13 mouse cellular contexts compared by ENCODE assay signal in genomic region chr4:83925118-83925842, GRCm38 (mm10).
DNase-seq lines count a peak whose midpoint lies in the region; ATAC-seq and TF ChIP-seq lines count a peak whose summit lies in the region.
"Had no signal": no experiment of that assay in that cellular context is flagged by ENCODE, and none has a peak within 500 bp of the region (broad histone marks: within the 10 kb centered on the region; RNA-seq: fewer than 3 reads in every experiment).

No protein-coding gene starts in this region.

- H3K9me3 ChIP-seq in stomach, embryonic 14.5 days (ENCODE audit: control insufficient read depth, low read depth, low read length) = no peaks in the 10 kb centered on the region

- no peak overlapping the region for H3K4me3 ChIP-seq in lung, adult 2 months (replicated peaks; ENCODE audit: extremely low read depth, low read depth, low read length)
- no peak overlapping the region for H3K4me3 ChIP-seq in stomach, embryonic 14.5 days (ENCODE audit: low read depth, low read length)
- H3K4me3 ChIP-seq in thymus, adult 2 months (ENCODE audit: control insufficient read depth, insufficient read depth, low read length) = no peak overlapping the region
- H3K4me3 ChIP-seq: forebrain, embryonic 15.5 days; limb, embryonic 13.5 days had no signal

- no peak overlapping the region for H3K9ac ChIP-seq in stomach, embryonic 14.5 days (replicated peaks; ENCODE audit: low read depth, low read length)
- H3K9ac ChIP-seq: forebrain, embryonic 15.5 days had no signal

- H3K27ac ChIP-seq in stomach, embryonic 14.5 days (ENCODE audit: low read length) = peak overlapping the region; percentile 87
- H3K27ac ChIP-seq in thymus, adult 2 months (ENCODE audit: control insufficient read depth, insufficient read depth, low read length) = no peak overlapping the region
- H3K27ac ChIP-seq: forebrain, embryonic 15.5 days had no signal

- H3K4me2 ChIP-seq in stomach, embryonic 14.5 days (replicated peaks; ENCODE audit: low read depth, low read length) = no peak overlapping the region
- H3K4me2 ChIP-seq: forebrain, embryonic 15.5 days had no signal

- H3K36me3 ChIP-seq in stomach, embryonic 14.5 days (ENCODE audit: control insufficient read depth, insufficient read depth, low read length) = no peaks in the 10 kb centered on the region
- H3K36me3 ChIP-seq in thymus, adult 2 months (ENCODE audit: control insufficient read depth, insufficient read depth, low read length) = no peaks in the 10 kb centered on the region
- H3K36me3 ChIP-seq: forebrain, embryonic 15.5 days; limb, embryonic 13.5 days had no signal

- peak; percentile 43 to 46 for DNase-seq in cerebellum, postnatal 25 days
- DNase-seq in cerebellum, adult 18-20 months = no peak
- peak; percentile 13 for DNase-seq in lung, postnatal 10 days
- DNase-seq in lung, adult 2 months = no peak
- DNase-seq in kidney, adult 18-20 months = peak; percentile 30
- DNase-seq in thymus, adult 2 months = no peak
- no peak for DNase-seq in left cerebral cortex, postnatal 4 days
- DNase-seq: right cerebral cortex, postnatal 25 days; thymus, adult 18-20 months had no signal

- H3K27me3 ChIP-seq in stomach, embryonic 14.5 days (ENCODE audit: control insufficient read depth, insufficient read depth, low read length) = no peaks in the 10 kb centered on the region
- no peaks in the 10 kb centered on the region for H3K27me3 ChIP-seq in thymus, adult 2 months (ENCODE audit: control insufficient read depth, insufficient read depth, low read length)
- H3K27me3 ChIP-seq: forebrain, embryonic 15.5 days; limb, embryonic 13.5 days had no signal

- TF ChIP-seq POLR2A in lung, adult 2 months (IDR thresholded peaks at IDR 0.05; ENCODE audit: borderline replicate concordance, extremely low read depth, low read depth, low read length) = no peak
- TF ChIP-seq POLR2A in thymus, adult 2 months (IDR thresholded peaks at IDR 0.05; ENCODE audit: control insufficient read depth, extremely low read depth, insufficient read depth, low read length, poor library complexity) = no peak

- intact Hi-C loops in left cerebral cortex, postnatal 4 days (cut with DNase I) = no loop called here

- no peak for ATAC-seq in stomach, embryonic 14.5 days (ENCODE audit: insufficient number of reproducible peaks, insufficient read depth, low FRiP score, low read depth)
- ATAC-seq: activated CD4-positive, CD25-positive, alpha-beta regulatory T cell, adult 4 months; forebrain, embryonic 15.5 days had no signal

- TF ChIP-seq CTCF in lung, adult 2 months (IDR thresholded peaks at IDR 0.05; ENCODE audit: insufficient read depth, low read length) = no peak
- TF ChIP-seq CTCF in thymus, adult 2 months (IDR thresholded peaks at IDR 0.05; ENCODE audit: borderline replicate concordance, control insufficient read depth, extremely low read depth, insufficient read depth, low read length, poor library complexity) = no peak

- H3K4me1 ChIP-seq in lung, adult 2 months (ENCODE audit: control insufficient read depth, insufficient read depth, low read length) = no peaks in the 10 kb centered on the region
- peaks cover 12% of the 10 kb centered on the region; the same call in 1 of the 2 replicates for H3K4me1 ChIP-seq in stomach, embryonic 14.5 days (ENCODE audit: control insufficient read depth, insufficient read depth, low read length)
- H3K4me1 ChIP-seq in thymus, adult 2 months (replicated peaks; ENCODE audit: control insufficient read depth, insufficient read depth, low read length) = no peaks in the 10 kb centered on the region
- H3K4me1 ChIP-seq: forebrain, embryonic 15.5 days had no signal

- WGBS in lung, adult 2 months = 56% methylated on average over 8 of the region's 8 CpGs
- 56% methylated on average over 8 of the region's 8 CpGs for WGBS in stomach, embryonic 14.5 days
- 42% methylated on average over 8 of the region's 8 CpGs for WGBS in thymus, adult 2 months

Comparison
In these comparisons a context has a peak if more than half of its experiments do, and no peak if none do; other contexts are left out.
1. DNase-seq: peak in cerebellum, postnatal 25 days (2 of 2), lung, postnatal 10 days (single experiment) and kidney, adult 18-20 months (single experiment); none in cerebellum, adult 18-20 months (0 of 2), lung, adult 2 months (single experiment), thymus, adult 2 months (single experiment) and left cerebral cortex, postnatal 4 days (single experiment).